Mouse (Mus musculus): ENCODE measurements around the gene Vstm2l. TPM values are rescaled to one million over a fixed set of nuclear protein-coding genes. Genes with fewer than 3 reads are reported as not detected.
A peak's percentile ranks its signal among the peaks of the same experiment; 100 is the strongest.

Vstm2l gene
- total RNA-seq, 4 experiments from 2014 or later, result 131 to 164 (median 153) TPM

- no peak for DNase-seq (ENCODE audit: low spot score in 2 of 2)
Observed at GRCm38 (mm10) chr2:157927815-157928214, 13.4 kb downstream of the Vstm2l start.

DNA sequence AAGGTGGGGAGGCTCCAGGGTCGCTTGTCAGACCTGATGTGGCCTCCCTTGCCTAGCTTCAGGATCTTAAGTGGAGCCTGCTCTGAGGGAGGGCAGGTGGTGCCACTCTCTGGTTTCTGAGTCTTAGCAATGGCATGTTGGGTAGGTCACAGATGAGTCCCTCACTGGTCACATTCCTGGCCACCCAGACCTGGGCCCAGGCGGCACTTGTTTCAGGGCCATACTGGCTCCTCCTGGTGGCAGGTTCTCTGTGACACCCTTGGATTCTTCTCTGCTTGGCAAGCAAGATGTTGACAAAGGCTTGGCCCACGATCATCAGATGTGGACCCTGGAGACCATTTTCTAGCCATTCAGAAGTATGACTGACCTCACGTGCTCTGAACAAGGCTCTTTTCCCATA is 18.2 kb downstream of the Vstm2l start:
- no peak for DNase-seq (ENCODE audit: low spot score in 2 of 2)

DNA sequence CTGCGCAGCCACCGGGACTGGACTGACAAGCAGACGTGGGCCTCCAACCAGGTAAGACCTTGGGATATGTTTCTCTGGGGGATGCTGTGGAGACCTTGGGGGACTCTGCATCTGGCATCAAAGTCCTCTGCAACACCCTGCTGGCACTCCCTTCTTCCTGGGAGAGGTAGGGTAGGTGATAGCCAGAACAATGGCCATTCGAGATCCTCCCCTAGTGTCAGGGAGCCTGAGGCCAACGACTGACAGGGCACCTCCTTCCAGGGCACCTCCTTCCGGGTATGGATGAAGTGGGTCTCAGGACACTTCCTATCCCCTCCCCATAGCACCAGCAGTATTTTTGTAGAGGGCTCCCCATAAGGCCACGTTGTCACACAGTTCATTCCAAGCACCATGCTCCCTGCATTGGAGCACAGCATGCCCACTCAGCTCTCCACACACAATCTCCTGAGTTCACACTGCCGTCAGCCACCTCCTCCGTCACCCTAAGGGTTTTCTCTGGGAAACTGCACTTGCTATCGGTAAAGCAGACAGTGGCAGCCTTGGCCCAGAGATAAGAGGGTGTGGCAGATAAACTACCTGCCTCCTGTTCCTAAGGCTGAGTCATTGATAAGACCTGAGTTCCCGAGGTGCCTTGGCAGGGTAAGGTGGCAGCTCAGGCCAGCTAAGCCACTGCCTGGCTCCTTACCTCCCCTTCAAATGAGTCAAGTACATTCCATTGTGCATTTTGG is 21.2 kb downstream of the Vstm2l start:
- DNase-seq (ENCODE audit: low spot score in 2 of 2), result no peak

GRCm38 (mm10) chr2:157936676-157937075 is 22.2 kb downstream of the Vstm2l start:
- DNase-seq (ENCODE audit: low spot score in 2 of 2), result no peak

- no peak for DNase-seq (ENCODE audit: low spot score in 2 of 2)
Observed at GRCm38 (mm10) chr2:157940586-157941185, 26.2 kb downstream of the Vstm2l start.

DNA sequence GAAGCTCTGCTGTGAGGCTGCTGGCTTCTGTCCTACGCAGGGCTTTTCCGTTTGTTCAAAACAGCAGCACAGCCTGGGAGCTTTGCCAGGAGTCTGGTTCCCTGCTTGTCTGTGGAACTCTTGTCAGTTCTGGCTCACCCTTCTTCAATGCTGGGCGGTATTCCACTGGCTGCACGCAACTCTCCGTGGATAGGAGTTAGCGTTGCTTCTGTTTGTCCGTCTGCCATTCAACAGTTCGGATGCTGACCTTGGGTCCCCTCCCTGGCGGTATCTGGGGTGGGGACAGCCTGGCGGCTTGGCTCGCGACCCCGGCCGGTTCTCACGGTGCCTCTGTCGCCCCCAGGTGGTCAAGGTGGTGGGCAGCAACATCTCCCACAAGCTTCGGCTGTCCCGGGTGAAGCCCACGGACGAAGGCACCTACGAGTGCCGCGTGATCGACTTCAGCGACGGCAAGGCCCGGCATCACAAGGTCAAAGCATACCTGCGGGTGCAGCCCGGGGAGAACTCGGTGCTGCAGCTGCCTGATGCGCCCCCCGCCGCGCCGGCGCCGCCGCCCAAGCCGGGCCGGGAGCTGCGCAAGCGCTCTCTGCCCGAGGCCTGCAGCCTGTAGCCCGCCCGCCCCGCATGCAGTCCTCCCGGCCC is 29.2 kb downstream of the Vstm2l start:
- peak; percentile 66 to 86 for DNase-seq (ENCODE audit: low spot score in 2 of 2)

- no peak for DNase-seq (ENCODE audit: low spot score in 2 of 2)
Observed at GRCm38 (mm10) chr2:157944156-157944893, 29.9 kb downstream of the Vstm2l start.

- DNase-seq (ENCODE audit: low spot score in 2 of 2), result peak in 1 of 2 experiments; percentile 22
Observed at GRCm38 (mm10) chr2:157953978-157954377, 39.5 kb downstream of the Vstm2l start.

DNA sequence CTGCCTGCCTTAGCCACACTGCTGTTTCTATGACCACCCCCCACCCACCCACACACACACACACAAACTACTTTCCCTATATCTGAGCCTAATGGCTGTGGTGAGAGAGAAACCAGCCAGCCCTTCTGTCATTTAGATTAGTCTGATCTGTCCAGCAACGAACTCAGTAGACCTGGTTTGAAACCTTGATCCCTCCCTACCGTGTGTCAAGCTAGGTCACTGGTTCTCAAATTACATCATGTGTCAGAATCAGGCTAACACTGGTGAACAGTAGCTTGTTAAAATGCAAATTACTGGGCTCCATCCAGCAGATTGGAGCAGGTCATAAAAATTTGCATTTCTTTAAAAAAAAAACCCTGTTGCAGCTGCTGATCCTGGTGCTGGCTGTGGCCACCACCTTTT is 43.3 kb downstream of the Vstm2l start:
- no peak for DNase-seq (ENCODE audit: low spot score in 2 of 2)

DNA sequence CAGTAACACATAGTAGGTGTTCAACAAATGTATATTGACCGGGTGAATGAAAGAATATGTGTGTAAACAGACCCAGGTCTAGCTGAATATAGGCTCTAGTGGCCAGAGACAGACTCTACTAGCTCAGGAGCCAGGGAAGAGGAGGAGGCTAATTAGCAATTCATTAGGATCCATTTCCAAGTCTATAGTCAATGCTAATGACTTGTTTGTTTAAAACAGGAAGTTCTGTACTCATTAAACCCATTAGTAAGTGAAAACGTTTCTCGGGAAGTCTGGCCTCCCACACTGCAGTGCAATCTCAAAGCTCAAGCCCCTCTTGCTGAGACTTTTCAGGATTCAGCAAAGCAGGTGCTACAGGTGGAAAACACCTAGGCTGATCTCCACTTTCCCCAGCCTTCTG is 53.4 kb downstream of the Vstm2l start:
- no peak for DNase-seq (ENCODE audit: low spot score in 2 of 2)

GRCm38 (mm10) chr2:157970124-157970523 is 55.7 kb downstream of the Vstm2l start:
- DNase-seq (ENCODE audit: low spot score in 2 of 2), result no peak

- no peak for DNase-seq (ENCODE audit: low spot score in 2 of 2)
Observed at GRCm38 (mm10) chr2:157970669-157971068, 56.2 kb downstream of the Vstm2l start.

- no peak for DNase-seq (ENCODE audit: low spot score in 2 of 2)
Observed at GRCm38 (mm10) chr2:157974604-157975501, 60.4 kb downstream of the Vstm2l start.

- no peak for DNase-seq (ENCODE audit: low spot score in 2 of 2)
Observed at GRCm38 (mm10) chr2:157975595-157975994, 61.1 kb downstream of the Vstm2l start.

DNA sequence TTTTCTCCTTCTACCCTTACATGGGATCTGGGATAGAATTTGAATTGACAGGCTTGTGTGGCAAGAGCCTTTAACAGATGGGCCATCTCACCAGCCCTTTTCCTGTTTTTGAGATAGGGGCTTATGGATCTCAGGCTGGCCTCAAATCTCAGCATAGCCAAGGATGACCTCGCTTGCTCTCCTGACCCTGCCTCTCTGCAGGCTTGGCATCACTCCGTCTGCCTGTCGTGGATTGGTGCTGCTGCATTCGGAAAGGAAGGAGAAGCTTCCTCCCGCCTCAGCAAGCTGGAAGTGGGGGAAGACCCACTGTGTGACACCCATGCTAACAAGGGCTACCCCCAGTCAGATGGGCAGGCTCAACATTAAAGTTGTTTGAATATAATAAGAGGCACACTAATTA is 64.8 kb downstream of the Vstm2l start:
- no peak for DNase-seq (ENCODE audit: low spot score in 2 of 2)

DNA sequence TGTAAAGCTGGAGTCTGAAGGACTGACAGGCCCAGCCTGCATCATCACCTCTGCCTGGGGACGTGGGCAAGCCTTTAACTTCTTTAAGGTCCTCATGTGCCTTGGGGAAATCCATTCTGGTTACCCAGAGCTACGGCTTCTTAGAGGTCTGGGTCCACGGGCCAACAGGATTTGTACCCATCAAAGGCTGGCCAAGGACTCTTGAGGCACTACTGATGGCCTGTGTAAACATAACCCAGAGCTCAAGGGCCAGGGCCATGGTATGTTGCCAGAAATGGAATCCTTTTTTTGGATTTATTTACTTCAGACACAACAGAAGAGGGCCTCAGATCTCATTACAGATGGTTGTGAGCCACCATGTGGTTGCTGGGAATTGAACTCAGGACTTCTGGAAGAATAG is 68.3 kb downstream of the Vstm2l start:
- no peak for DNase-seq (ENCODE audit: low spot score in 2 of 2)

- DNase-seq (ENCODE audit: low spot score in 2 of 2), result no peak
Observed at GRCm38 (mm10) chr2:157983276-157983675, 68.8 kb downstream of the Vstm2l start.

- DNase-seq (ENCODE audit: low spot score in 2 of 2), result no peak
Observed at GRCm38 (mm10) chr2:157985611-157986010, 71.2 kb downstream of the Vstm2l start.

DNA sequence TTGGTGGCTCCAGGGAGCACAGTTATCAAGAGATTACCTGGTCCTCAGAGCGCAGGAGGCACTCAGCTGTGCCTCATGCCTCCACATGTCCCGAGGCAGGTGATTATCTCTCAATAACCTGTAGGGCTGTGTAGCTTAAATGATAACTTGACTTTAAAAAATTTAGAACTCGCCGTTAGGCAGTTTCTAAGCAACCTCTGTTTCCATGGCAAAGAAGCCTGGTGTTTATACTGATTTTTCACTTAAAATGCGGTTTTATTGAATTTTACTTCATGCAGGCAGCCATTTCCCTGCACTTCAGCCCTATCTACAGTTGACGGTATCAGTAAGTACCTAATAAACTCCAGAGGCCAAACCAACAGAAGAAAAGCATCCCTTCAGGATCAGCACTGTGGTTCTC is 71.8 kb downstream of the Vstm2l start:
- no peak for DNase-seq (ENCODE audit: low spot score in 2 of 2)

- no peak for DNase-seq (ENCODE audit: low spot score in 2 of 2)
Observed at GRCm38 (mm10) chr2:157988416-157989190, 74.2 kb downstream of the Vstm2l start.
